ENCODE assay signal across 8 mouse cellular contexts in genomic region chr19:40659651-40660478, GRCm38 (mm10). TPM values are rescaled to one million over a fixed set of nuclear protein-coding genes. Genes with fewer than 3 reads are reported as not detected.
DNase-seq lines count a peak whose midpoint lies in the region; ATAC-seq lines count a peak whose summit lies in the region.

No protein-coding gene starts in this region.

- peaks cover 4% of the 10 kb centered on the region for H3K4me1 ChIP-seq in intestine, embryonic 16.5 days (ENCODE audit: control insufficient read depth, insufficient read depth, low read length)
- peaks cover 32% of the 10 kb centered on the region for H3K4me1 ChIP-seq in lung, embryonic 16.5 days (replicated peaks; ENCODE audit: control insufficient read depth, insufficient read depth, low read length)

- peak; percentile 30 to 32 for DNase-seq in left cerebral cortex, postnatal 14 days (ENCODE audit: low spot score in 2 of 2)
- no peak for DNase-seq in left cerebral cortex, postnatal 4 days
- DNase-seq in brain, adult 2 months (ENCODE audit: low read depth, low spot score): peak; percentile 11
- peak; percentile 71 to 77 for DNase-seq in heart, adult 18-20 months
- DNase-seq in retina, embryonic 14.5 days (ENCODE audit: low spot score): peak; percentile 36

- H3K9me3 ChIP-seq in intestine, embryonic 16.5 days (ENCODE audit: control insufficient read depth, low read length): no peaks in the 10 kb centered on the region
- H3K9me3 ChIP-seq in lung, embryonic 16.5 days (ENCODE audit: control insufficient read depth, low read length): no peaks in the 10 kb centered on the region

- H3K4me2 ChIP-seq in intestine, embryonic 16.5 days (ENCODE audit: low read depth, low read length): peak overlapping the region; percentile 46
- H3K4me2 ChIP-seq in lung, embryonic 16.5 days (ENCODE audit: low read depth, low read length): peak overlapping the region; percentile 64

- peak overlapping the region; percentile 59 for H3K9ac ChIP-seq in intestine, embryonic 16.5 days (ENCODE audit: low read depth, low read length)
- H3K9ac ChIP-seq in lung, embryonic 16.5 days (ENCODE audit: low read length): peak overlapping the region; percentile 53

- H3K4me3 ChIP-seq in intestine, embryonic 16.5 days (ENCODE audit: low read length): peak overlapping the region; percentile 30
- peak overlapping the region; percentile 45 for H3K4me3 ChIP-seq in lung, embryonic 16.5 days (ENCODE audit: low read length)

- peak; percentile 26; the same call in 1 of the 2 replicates for ATAC-seq in intestine, embryonic 16.5 days
- peak; percentile 52; the same call in 1 of the 2 replicates for ATAC-seq in lung, embryonic 16.5 days (ENCODE audit: low read depth)
- no peak for ATAC-seq in erythroblast, adult 5-6 weeks (replicated peaks; ENCODE audit: low FRiP score, poor library complexity, severe bottlenecking)

- intact Hi-C loops in left cerebral cortex, postnatal 14 days (cut with DNase I): no loop called here
- intact Hi-C loops in left cerebral cortex, postnatal 4 days (cut with DNase I): no loop called here

- WGBS in intestine, embryonic 16.5 days: 7% methylated on average over 16 of the region's 16 CpGs
- WGBS in lung, embryonic 16.5 days: 3% methylated on average over 16 of the region's 16 CpGs

- no peaks in the 10 kb centered on the region for H3K36me3 ChIP-seq in intestine, embryonic 16.5 days (ENCODE audit: control insufficient read depth, insufficient read depth, low read length)
- H3K36me3 ChIP-seq in lung, embryonic 16.5 days (ENCODE audit: control insufficient read depth, insufficient read depth, low read length): no peaks in the 10 kb centered on the region

- H3K27me3 ChIP-seq in intestine, embryonic 16.5 days (replicated peaks; ENCODE audit: control insufficient read depth, insufficient read depth, low read length): no peaks in the 10 kb centered on the region
- H3K27me3 ChIP-seq in lung, embryonic 16.5 days (ENCODE audit: control insufficient read depth, insufficient read depth, low read depth, low read length): no peaks in the 10 kb centered on the region

- peak overlapping the region; percentile 53 for H3K27ac ChIP-seq in intestine, embryonic 16.5 days (ENCODE audit: low read length)
- peak overlapping the region; percentile 50 for H3K27ac ChIP-seq in lung, embryonic 16.5 days (ENCODE audit: low read length)

RNA-seq across cellular contexts. Expression of gene Entpd1, which starts 47.7 kb away (rescaled TPM):
- 10 to 100 TPM; 15.3 to 17.4 TPM for total RNA-seq in left cerebral cortex, postnatal 14 days (2021)
- 10 to 100 TPM; 11.3 to 12.3 TPM for total RNA-seq in left cerebral cortex, postnatal 4 days (2021)
- total RNA-seq in heart, adult 18-20 months (2021): 10 to 100 TPM; 21.1 to 22.2 TPM
- 7.5 and 7.6 TPM in 2 replicates for polyA plus RNA-seq in intestine, embryonic 16.5 days (2015; fragmentation: Nextera tagmentation; extraction: Ambion mirVana)
- 16.8 and 18.6 TPM in 2 replicates for polyA plus RNA-seq in lung, embryonic 16.5 days (2015; fragmentation: Nextera tagmentation; extraction: Ambion mirVana)
- 6.1 and 13.1 TPM in 2 replicates for total RNA-seq in erythroblast, adult 5-6 weeks (2015; ENCODE audit: low replicate concordance)
- total RNA-seq in erythroblast, adult 5-6 weeks (2017; ENCODE audit: low replicate concordance): 20.1 and 26.1 TPM in 2 replicates

RNA-seq across cellular contexts. Expression of gene Tctn3, which starts 47.8 kb away (rescaled TPM):
- total RNA-seq in left cerebral cortex, postnatal 14 days (2021): 10 to 100 TPM; 26.2 to 26.3 TPM
- 10 to 100 TPM; 21.9 to 22.2 TPM for total RNA-seq in left cerebral cortex, postnatal 4 days (2021)
- total RNA-seq in heart, adult 18-20 months (2021): 1 to 10 TPM; 7.1 to 7.2 TPM
- polyA plus RNA-seq in intestine, embryonic 16.5 days (2015; fragmentation: Nextera tagmentation; extraction: Ambion mirVana): 10.6 and 11.7 TPM in 2 replicates
- polyA plus RNA-seq in lung, embryonic 16.5 days (2015; fragmentation: Nextera tagmentation; extraction: Ambion mirVana): 11.8 and 12.7 TPM in 2 replicates
- 0.63 TPM in 1 of 2 replicates, not detected in the other for total RNA-seq in erythroblast, adult 5-6 weeks (2015; ENCODE audit: low replicate concordance)
- 0.14 and 0.68 TPM in 2 replicates for total RNA-seq in erythroblast, adult 5-6 weeks (2017; ENCODE audit: low replicate concordance)

Comparison
In these comparisons a context has a peak if more than half of its experiments do, and no peak if none do; other contexts are left out.
1. RNA of gene Tctn3, which starts 47.8 kb away (total RNA-seq): 26.2 to 26.3 TPM in left cerebral cortex, postnatal 14 days, 21.9 to 22.2 TPM in left cerebral cortex, postnatal 4 days and 7.1 to 7.2 TPM in heart, adult 18-20 months; 0.14 to 0.68 TPM in erythroblast, adult 5-6 weeks; every median in the first group is over 4 times any median in the second.